Mouse (Mus musculus) heart, postnatal 14 days (tissue): ENCODE measurements around the gene Pigk. TPM values are rescaled to one million over a fixed set of nuclear protein-coding genes. Genes with fewer than 3 reads are reported as not detected.
A peak's percentile ranks its signal among the peaks of the same experiment; 100 is the strongest.

Experiments used
- DNase-seq, 2 experiments: peaks; one replicate each; pipeline ENCODE4 v3.0.0; 2021 to 2022
- intact Hi-C: fragments of 180-260 bp; cut with DNase I; formaldehyde crosslinking; loops from one replicate; pipeline ENCODE4 v1.15.1; 2025
- total RNA-seq, 2 experiments: library from RNA; stranded (reverse); gene quantifications; 2 replicates each; pipeline ENCODE4 v1.2.3; 2021

Pigk gene
- total RNA-seq, 2 experiments from 2014 or later = 28.8 to 30.0 TPM

GRCm38 (mm10) chr3:152722836-152723235, 8.9 kb downstream of the Pigk start:
- intact Hi-C loops = no loop called here
- DNase-seq = no peak

DNA sequence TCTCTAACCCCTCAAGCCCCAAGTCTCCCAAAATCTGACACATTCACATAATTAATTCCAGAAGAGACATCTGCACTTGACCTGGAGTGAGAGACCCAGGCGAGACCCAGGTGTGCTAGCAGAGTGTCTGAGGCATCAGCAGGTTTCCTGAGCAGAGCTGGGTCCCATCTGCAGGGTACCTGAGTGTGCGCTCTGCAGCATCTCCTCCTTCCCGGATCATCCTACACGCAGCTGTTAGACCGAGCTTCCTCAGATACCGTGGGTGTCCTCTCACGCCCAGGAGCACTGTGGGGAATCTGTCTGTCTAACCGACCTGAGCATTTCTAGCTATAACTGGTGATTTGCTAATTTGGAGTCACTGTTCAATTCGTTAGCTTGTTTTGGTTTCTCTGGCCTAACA, 10.5 kb downstream of the Pigk start:
- no peak for DNase-seq
- intact Hi-C loops = no loop called here

- intact Hi-C loops = no loop called here
- no peak for DNase-seq
Measured at GRCm38 (mm10) chr3:152728238-152728637, 14.3 kb downstream of the Pigk start.

DNA sequence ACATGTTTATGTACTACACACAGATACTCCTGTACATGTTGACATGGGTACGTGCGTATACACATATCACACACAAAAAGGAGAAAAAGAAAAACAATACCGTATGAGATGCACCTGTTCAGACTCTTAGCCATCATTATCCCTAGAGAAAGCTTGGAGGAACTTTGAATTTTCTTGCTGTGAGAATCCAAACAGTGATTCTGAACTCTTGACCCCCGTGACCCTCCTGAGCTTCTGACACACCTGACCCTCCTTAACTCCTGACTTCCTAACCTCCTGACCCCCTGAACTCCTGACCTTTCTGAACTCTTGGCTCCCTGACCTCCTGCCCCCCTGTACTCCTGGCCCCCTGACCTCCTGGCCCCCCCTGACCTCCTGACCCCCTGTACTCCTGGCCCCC, 19.1 kb downstream of the Pigk start:
- intact Hi-C loops = no loop called here
- no peak for DNase-seq

- no peak for DNase-seq
- intact Hi-C loops = no loop called here
Measured at GRCm38 (mm10) chr3:152733513-152733912, 19.6 kb downstream of the Pigk start.

DNA sequence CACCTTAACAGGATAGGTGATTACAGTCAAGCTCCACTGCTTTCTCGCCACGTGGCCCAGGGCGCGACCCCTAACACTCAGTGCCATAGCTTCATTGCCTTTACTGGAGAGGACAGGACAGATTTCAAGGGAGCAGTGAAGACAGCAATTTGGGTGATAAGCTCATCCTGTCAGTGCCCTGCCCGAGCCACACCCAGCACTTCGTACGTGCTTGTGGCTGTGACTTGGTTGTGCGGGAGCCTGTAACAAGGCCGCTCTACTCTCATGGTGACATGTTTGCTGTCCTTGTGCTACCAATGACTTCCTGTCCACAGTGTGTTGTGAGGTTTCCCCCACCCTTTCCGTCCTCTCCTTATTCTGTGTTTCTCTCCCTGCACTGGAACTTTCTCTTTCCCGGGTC, 20.2 kb downstream of the Pigk start:
- DNase-seq = no peak
- intact Hi-C loops = no loop called here

DNA sequence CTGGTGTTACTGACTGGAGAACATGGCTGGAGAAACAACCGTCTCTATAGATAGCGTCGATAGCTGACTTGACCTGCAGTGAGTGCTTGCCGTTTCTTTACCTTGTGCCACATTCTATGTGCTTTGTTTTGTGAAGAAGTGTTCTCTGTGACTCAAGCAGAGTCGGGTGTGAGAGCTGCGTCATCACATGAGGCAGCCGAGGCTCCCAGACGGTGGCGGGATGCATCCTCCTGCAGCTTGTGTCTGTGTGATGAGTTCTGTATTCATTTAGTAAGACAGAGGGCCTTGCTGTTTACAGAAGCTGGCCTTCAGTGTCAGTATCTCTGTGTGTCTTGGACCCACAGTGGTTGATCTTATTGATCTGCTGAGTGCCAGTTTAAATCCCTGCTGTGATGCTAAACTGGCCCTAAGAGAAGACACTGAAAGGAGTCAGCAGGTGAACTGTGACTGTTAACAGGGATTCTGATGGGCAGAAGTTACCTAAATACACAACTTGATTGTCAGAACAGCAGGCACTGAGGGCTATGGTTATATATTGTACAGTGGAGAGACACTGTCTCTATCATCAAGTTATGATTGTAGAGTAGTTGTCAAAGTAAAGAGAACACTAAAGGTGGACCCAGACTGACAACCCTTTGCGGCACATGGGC, 21.8 kb downstream of the Pigk start:
- intact Hi-C loops = no loop called here
- no peak for DNase-seq

DNA sequence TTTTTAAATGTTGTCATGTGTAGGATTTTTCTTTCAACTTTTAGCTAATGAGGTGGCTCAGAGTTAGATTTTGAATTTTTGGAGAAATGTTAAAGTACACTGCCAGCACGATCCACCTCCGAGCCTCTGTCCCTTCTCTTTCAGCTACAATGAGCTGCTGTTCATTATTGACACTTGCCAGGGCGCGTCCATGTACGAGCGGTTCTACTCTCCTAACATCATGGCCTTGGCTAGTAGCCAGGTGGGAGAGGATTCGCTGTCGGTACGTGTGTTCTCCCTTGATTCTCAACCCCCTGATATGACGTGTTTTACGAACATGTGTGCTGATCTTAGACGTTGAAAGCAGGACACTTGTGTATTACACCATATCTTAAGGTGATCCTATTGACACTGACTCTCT, 30.4 kb downstream of the Pigk start:
- no peak for DNase-seq
- intact Hi-C loops = no loop called here

GRCm38 (mm10) chr3:152745611-152746010, 31.7 kb downstream of the Pigk start:
- intact Hi-C loops = loop anchor here (5.0 kb wide), 2 partner anchors 33 to 488 kb away; partner anchors contain the start of gene Pigk
- DNase-seq = no peak

DNA sequence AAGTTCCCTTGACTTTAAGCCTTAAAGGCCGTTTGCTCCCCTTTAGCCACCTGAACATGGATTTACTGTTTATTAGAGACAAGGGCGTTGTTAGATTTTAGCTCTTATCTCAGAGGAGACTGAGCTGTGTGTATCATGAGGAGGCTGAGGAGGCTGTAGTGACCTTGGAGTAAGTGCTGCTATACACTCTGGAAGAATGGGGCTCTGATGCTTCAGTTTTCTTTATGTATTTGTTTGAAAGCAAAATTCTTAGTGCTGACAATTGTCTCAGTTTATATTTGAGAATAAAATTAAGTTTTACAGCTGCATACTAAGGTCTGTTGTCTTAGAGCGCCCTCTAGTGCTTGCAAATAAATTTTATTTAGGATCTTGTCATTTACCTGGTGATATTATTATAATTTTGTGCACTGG, 35.6 kb downstream of the Pigk start:
- intact Hi-C loops = loop anchor here (1.0 to 5.0 kb wide), 4 partner anchors 37 to 492 kb away; partner anchors contain the start of genes Pigk and Zzz3
- peak; percentile 17 to 61 for DNase-seq

DNA sequence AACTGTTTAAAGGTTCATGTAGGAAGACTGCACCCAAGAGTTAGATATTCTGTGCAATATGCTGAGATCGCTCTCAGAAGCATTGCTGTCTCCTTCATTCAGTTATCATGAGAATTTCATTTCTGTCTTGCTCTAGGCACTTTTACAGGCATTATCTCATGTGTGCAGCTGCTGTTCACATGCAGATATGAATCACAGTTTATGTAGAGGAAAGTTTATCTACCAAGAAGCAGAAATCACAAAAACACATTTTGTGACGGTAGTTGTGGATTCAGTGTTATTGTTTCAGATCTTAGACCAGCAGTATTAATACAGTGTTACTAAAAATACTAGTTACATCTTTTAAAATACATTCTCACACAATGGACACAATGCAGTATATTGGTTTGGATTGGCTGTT, 36.0 kb downstream of the Pigk start:
- DNase-seq = no peak
- intact Hi-C loops = loop anchor here (1.0 to 5.0 kb wide), 4 partner anchors 38 to 493 kb away; partner anchors contain the start of genes Pigk and Zzz3

GRCm38 (mm10) chr3:152752911-152753310, 39.0 kb downstream of the Pigk start:
- no peak for DNase-seq
- intact Hi-C loops = no loop called here

- intact Hi-C loops = no loop called here
- DNase-seq = no peak
Measured at GRCm38 (mm10) chr3:152753345-152753744, 39.4 kb downstream of the Pigk start.

DNA sequence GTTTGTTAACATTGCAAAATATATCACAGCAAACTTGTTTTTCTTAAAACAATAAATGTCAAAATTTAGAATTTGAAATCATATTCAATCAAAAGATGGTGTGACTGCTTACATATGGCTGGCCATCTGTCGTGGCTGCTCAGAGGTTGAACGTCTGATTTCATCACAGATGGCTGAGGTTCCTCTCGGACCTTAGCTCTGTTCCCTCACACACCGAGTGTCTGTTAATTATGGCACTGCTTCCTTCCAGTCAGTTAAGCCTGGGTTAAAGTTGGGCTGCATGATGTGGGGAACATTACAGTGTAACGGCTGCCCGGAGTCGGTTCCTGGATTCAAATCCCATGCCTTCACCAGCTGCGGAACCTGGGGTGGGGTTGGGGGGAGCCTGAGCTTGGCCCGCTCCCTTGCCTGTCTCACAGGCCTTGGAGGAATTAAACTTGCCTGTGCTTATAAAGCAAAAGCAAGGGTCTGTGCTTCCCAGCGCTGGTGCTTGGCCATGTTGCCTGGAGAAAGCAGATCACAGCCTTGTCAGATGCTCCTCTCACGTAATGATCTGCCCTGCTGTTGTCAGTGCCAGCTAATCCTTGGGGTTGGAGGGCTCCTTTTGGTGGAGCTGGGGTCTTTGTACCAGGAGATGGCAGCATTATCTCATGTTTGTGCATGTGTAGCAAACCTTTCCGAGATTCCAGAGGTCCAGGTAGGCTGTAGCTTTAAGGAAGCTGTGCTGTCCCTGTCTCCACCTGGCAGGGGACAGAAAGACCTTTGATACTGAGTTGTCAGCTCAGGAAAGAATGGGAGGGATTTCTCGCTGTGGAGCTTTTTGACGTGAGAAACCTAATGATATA, 40.2 kb downstream of the Pigk start:
- no peak for DNase-seq
- intact Hi-C loops = no loop called here

- intact Hi-C loops = no loop called here
Measured at GRCm38 (mm10) chr3:152755515-152755914, 41.6 kb downstream of the Pigk start.

GRCm38 (mm10) chr3:152756896-152757295, 43.0 kb downstream of the Pigk start:
- DNase-seq = no peak
- intact Hi-C loops = no loop called here

More at GRCm38 (mm10) chr3:152755515-152755914, 41.6 kb downstream of the Pigk start:
- DNase-seq = no peak

DNA sequence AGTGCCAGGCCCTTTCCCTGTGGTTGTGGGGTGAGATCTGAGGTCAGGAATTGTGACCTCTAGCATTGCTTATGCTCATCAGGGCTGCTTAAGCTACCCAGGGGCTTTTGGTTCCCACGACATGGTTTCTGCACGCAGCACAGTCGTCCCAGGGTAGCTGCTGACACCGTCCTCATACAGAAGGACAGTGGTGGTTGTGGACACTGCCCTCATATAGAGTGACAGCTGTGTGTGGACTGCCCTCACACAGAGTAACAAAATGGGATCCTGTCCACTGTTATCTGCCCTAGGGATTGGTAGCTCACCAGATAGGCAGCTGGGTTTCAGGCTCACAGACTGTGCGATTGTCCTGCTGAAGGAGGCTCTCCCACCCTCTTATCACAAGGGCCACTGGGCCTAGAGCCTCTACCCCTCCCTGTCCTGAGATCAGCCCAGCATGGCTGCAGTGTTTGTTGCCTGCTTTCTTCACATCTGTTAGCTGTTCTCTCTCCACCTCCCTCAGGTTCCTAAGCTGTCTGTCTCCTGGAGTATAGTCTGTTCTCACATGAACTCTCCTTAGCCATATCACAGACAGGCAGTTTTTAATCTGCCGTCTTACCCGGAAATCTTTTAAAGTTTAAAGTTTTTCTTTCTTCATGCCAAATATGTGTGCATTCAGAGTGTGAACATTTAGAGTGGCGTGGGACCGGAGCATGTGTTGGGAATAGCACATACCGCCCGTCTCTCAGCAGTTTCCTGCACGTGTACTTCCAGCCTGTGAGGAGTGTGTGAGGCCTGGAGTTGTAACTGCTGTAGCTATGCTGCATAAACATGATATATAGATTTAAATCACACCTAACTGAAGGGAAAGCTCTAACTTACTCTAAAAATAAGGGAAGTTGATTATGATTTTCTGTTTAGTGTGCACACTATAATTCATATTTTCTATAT, 43.8 kb downstream of the Pigk start:
- peak in 1 of 2 experiments; percentile 5 for DNase-seq
- intact Hi-C loops = no loop called here

DNA sequence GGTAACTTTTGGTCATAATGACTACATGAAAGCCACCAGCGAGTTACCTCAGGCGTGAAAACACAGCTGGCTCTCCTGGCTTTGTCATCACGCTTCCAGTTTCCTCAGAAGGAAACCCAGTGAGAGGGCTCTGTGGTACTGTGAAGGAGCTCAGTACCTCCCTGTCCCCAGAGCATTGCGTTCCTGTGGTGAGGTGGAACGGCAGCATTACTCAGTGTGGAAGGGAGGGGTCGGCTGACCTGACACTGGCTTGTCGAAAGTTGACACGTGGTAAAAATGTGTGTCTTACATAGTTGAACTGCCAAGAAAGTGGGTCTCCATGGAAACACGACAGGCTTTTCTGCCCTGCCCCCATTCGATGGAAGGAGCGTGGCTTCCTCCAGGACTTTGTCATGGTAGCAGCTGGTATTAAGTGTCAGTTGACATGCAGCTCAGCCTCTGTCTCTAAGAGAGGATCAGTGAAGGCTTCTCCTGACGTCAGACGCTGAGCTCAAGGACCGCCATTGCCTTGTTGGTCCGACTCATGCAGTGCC, 44.7 kb downstream of the Pigk start:
- intact Hi-C loops = no loop called here
- no peak for DNase-seq

GRCm38 (mm10) chr3:152761116-152761515, 47.2 kb downstream of the Pigk start:
- intact Hi-C loops = loop anchor here (2.0 kb wide), 1 partner anchor 894 kb away; no protein-coding TSS in a partner anchor
- peak; percentile 22 to 49 for DNase-seq

GRCm38 (mm10) chr3:152761661-152762060, 47.8 kb downstream of the Pigk start:
- peak in 1 of 2 experiments; percentile 7 for DNase-seq
- intact Hi-C loops = loop anchor here (2.0 kb wide), 1 partner anchor 893 kb away; no protein-coding TSS in a partner anchor
